ENCODE assay signal across 1 mouse cellular context in the genomic region with DNA sequence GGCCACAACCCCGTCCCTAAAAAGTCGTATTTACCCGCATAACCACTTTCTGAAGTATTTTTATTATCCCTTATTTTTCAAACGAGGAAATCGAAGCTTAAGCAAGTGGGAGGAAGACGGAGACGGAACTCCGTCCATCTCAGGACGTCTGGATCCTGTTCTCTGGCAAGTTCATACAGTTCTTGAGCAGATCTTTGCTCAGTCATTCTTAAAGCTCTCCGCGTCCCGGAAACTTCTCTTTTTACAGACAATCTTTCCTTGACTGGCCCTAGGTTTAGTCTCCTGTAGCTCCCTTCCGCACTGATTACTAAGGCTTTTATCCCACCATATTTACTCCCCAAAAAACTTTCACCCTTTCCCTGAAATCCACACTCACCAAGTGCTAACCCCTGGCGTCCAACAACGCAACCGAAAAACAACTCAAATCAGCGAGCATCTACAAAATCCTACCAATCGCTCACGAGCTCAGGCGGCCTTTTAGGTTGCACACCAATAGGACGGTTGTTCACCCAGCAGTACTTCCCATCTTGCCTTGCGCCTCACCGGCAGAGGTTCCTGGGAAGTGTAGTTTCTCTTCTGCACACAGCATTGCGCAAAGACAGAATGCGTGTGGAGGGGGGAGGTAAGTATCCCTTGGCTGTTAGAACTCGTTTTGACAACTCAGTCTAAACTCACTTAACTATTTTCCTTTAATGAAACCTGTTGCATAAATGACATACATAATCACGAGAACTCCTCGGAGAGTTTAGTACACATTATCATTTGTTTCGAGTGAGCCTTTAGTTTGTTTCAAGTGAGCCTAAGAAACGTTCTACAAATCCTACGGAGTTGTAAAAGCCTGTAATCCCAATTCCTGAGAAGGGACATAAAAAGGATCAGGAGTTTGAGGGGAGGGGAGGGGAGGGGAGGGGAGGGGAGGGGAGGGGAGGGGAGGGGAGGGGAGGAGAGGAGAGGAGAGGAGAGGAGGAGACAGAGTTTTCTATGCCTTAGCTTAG.
TF ChIP-seq lines count a peak whose summit lies in the region.

No protein-coding gene starts in this region.

TF ChIP-seq in CH12.LX, 34 proteins besides CTCF, POLR2A, EP300 and RAD21 (continued from another document):
- peak; percentile 86; the same call in 1 of the 2 replicates for TF ChIP-seq TBP (conservative IDR thresholded peaks at IDR 0.05; ENCODE audit: low read depth, low read length)
- peak; percentile 75 for TF ChIP-seq IRF4 (IDR thresholded peaks at IDR 0.05; ENCODE audit: low read depth, low read length)
- TF ChIP-seq TCF12 (IDR thresholded peaks at IDR 0.05; ENCODE audit: low read depth, low read length): peak; percentile 75
- TF ChIP-seq BHLHE40 (IDR thresholded peaks at IDR 0.05; ENCODE audit: low read depth, low read length): no peak; the same call in 1 of the 2 replicates
- TF ChIP-seq ELF1 (IDR thresholded peaks at IDR 0.05; ENCODE audit: low read depth, low read length): peak; percentile 86
- no peak for TF ChIP-seq MEF2A (IDR thresholded peaks at IDR 0.05; ENCODE audit: borderline replicate concordance, low read depth, low read length)
- no peak for TF ChIP-seq MAFK (IDR thresholded peaks at IDR 0.05; ENCODE audit: insufficient replicate concordance, low read length)
- TF ChIP-seq E2F4 (IDR thresholded peaks at IDR 0.05; ENCODE audit: insufficient replicate concordance, low read depth, low read length): peak; percentile 29; the same call in 1 of the 2 replicates
- peak; percentile 97 for TF ChIP-seq SIN3A (IDR thresholded peaks at IDR 0.05; ENCODE audit: low read length)
- no peak for TF ChIP-seq ZKSCAN1 (IDR thresholded peaks at IDR 0.05; ENCODE audit: borderline replicate concordance, low read depth, low read length)
- TF ChIP-seq CHD1 (IDR thresholded peaks at IDR 0.05; ENCODE audit: low read depth, low read length): 0 out of 2 replicates have a peak, but pooled peaks have one; percentile 49
- no peak for TF ChIP-seq RCOR1 (conservative IDR thresholded peaks at IDR 0.05; ENCODE audit: low read depth, low read length)
- TF ChIP-seq MYC (IDR thresholded peaks at IDR 0.05; ENCODE audit: low read depth, low read length): peak; percentile 96
- no peak for TF ChIP-seq USF2 (conservative IDR thresholded peaks at IDR 0.05; ENCODE audit: low read depth, low read length)
- peak; percentile 80 for TF ChIP-seq MAX (IDR thresholded peaks at IDR 0.05; ENCODE audit: low read length)
- TF ChIP-seq KAT2A (IDR thresholded peaks at IDR 0.05; ENCODE audit: insufficient replicate concordance, low read length): peak; percentile 98
- TF ChIP-seq UBTF (IDR thresholded peaks at IDR 0.05; ENCODE audit: low read depth, low read length): no peak
- peak; percentile 92 for TF ChIP-seq NELFE (IDR thresholded peaks at IDR 0.05; ENCODE audit: low read depth, low read length)
- no peak for TF ChIP-seq ZC3H11A (IDR thresholded peaks at IDR 0.05; ENCODE audit: low read depth, low read length)
- TF ChIP-seq POLR2AphosphoS2 (IDR thresholded peaks at IDR 0.05; ENCODE audit: low read depth, low read length): peak; percentile 87; the same call in 1 of the 2 replicates
- peak; percentile 88 for TF ChIP-seq CHD2 (IDR thresholded peaks at IDR 0.05; ENCODE audit: low read length)
- no peak for TF ChIP-seq JUN (IDR thresholded peaks at IDR 0.05; ENCODE audit: insufficient read depth, low read depth, low read length)
- peak; percentile 90 for TF ChIP-seq MAZ (IDR thresholded peaks at IDR 0.05; ENCODE audit: low read depth, low read length)
- TF ChIP-seq ETS1 (conservative IDR thresholded peaks at IDR 0.05; ENCODE audit: low read depth, low read length): no peak
- 0 out of 2 replicates have a peak, but pooled peaks have one; percentile 35 for TF ChIP-seq JUND (conservative IDR thresholded peaks at IDR 0.05; ENCODE audit: low read depth, low read length)
- TF ChIP-seq MXI1 (IDR thresholded peaks at IDR 0.05; ENCODE audit: low read depth, low read length): peak; percentile 82
- no peak for TF ChIP-seq USF1 (IDR thresholded peaks at IDR 0.05; ENCODE audit: low read depth, low read length)
- TF ChIP-seq GABPA (IDR thresholded peaks at IDR 0.05; ENCODE audit: insufficient replicate concordance, low read depth, low read length): peak; percentile 77; the same call in 1 of the 2 replicates
- TF ChIP-seq HCFC1 (IDR thresholded peaks at IDR 0.05; ENCODE audit: low read depth, low read length): peak; percentile 100
TF ChIP-seq in CH12.LX: peak in this region for 20.
